Comparison of ENCODE assay signal across 24 mouse cellular contexts in genomic region chr1:120776906-120777305, GRCm38 (mm10).
"Had no signal": no experiment of that assay in that cellular context is flagged by ENCODE, and none has a peak within 500 bp of the region (broad histone marks: within the 10 kb centered on the region; RNA-seq: fewer than 3 reads in every experiment).

No protein-coding gene starts in this region.

- H3K9ac ChIP-seq: heart, embryonic 13.5 days; heart, embryonic 15.5 days; hindbrain, embryonic 13.5 days; hindbrain, embryonic 15.5 days; kidney, embryonic 15.5 days; limb, embryonic 12.5 days had no signal

- H3K9me3 ChIP-seq: heart, embryonic 15.5 days; hindbrain, embryonic 13.5 days; hindbrain, embryonic 15.5 days; kidney, embryonic 15.5 days; limb, embryonic 10.5 days; limb, embryonic 12.5 days had no signal

- H3K4me1 ChIP-seq: heart, embryonic 13.5 days; heart, embryonic 15.5 days; hindbrain, embryonic 13.5 days; hindbrain, embryonic 15.5 days; kidney, embryonic 15.5 days; limb, embryonic 12.5 days had no signal

- ATAC-seq: hindbrain, postnatal 0 days; intestine, embryonic 16.5 days had no signal

- H3K27me3 ChIP-seq: heart, embryonic 13.5 days; heart, embryonic 15.5 days; hindbrain, embryonic 13.5 days; hindbrain, embryonic 15.5 days; kidney, embryonic 15.5 days; limb, embryonic 12.5 days had no signal

- H3K4me3 ChIP-seq: heart, adult 2 months; heart, embryonic 13.5 days; heart, embryonic 15.5 days; hindbrain, embryonic 13.5 days; hindbrain, embryonic 15.5 days; kidney, embryonic 15.5 days; left cerebral cortex, adult 2 months; limb, embryonic 10.5 days; limb, embryonic 12.5 days had no signal

- DNase-seq: gastrocnemius, postnatal 14 days; gastrocnemius, postnatal 36 days; heart, adult 2 months; heart, postnatal 14 days; heart, postnatal 36 days; kidney, adult 11 months; kidney, adult 2 months; kidney, adult 9 months; kidney, postnatal 14 days; kidney, postnatal 36 days; layer of hippocampus, adult 9-11 months; liver had no signal

- H3K27ac ChIP-seq: heart, adult 2 months; heart, embryonic 13.5 days; heart, embryonic 15.5 days; hindbrain, embryonic 13.5 days; hindbrain, embryonic 15.5 days; hindbrain, postnatal 0 days; kidney, embryonic 15.5 days; kidney, postnatal 0 days; left cerebral cortex, adult 2 months; limb, embryonic 10.5 days; limb, embryonic 12.5 days had no signal

- H3K4me2 ChIP-seq: heart, embryonic 11.5 days; heart, embryonic 13.5 days; heart, embryonic 15.5 days; hindbrain, embryonic 13.5 days; hindbrain, embryonic 15.5 days; kidney, embryonic 15.5 days; limb, embryonic 12.5 days had no signal

- H3K36me3 ChIP-seq: heart, embryonic 13.5 days; heart, embryonic 15.5 days; hindbrain, embryonic 13.5 days; hindbrain, embryonic 15.5 days; kidney, embryonic 15.5 days; limb, embryonic 10.5 days; limb, embryonic 12.5 days had no signal
